Mouse (Mus musculus) bone marrow, adult 2 months (tissue): ENCODE results near the gene Mid1.

Experiments used
- CTCF ChIP-seq: fragments of 200-500 bp; IDR thresholded peaks from 2 replicates; pipeline ENCODE4 v1.5.1; 2011; ENCODE audit warnings: low read length, control low read depth; ENCODE audit not compliant: control insufficient read depth, insufficient read depth
- POLR2A ChIP-seq: fragments of 200-500 bp; IDR thresholded peaks from 2 replicates; pipeline ENCODE4 v1.6.1; 2011; ENCODE audit warnings: low read depth, mild to moderate bottlenecking, control low read depth, low read length, borderline replicate concordance; ENCODE audit not compliant: control insufficient read depth

DNA sequence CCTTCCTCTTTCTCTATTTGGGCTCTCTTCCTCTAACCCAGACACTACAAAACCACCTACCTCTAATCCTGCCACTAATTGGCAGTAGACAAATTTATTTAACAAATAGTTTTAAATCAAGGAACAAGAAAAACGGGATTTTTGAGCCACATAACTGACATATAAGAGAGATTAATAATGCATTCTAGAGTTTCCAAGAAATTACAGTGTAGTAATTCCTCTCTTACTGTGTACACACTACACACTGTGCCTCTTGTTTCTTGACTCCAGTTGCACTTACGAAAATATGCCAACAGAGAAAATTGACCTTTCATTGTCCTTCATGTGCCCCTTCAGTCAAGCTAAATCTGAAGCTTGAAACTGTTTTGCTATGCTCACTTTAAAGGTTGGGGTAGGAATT is 245.9 kb downstream of the Mid1 start:
- no peak for TF ChIP-seq CTCF
- no peak for TF ChIP-seq POLR2A
